Mouse (Mus musculus) 3134 (cell line): Measurements from ENCODE around the gene Arhgap17.

Source experiments
- DNase-seq: peaks from one replicate; pipeline ENCODE4 v3.0.0-alpha.2; 2011; ENCODE audit warnings: low spot score; ENCODE audit not compliant: insufficient read length; ENCODE audit errors: extremely low read depth

The Arhgap17 gene

GRCm38 (mm10) chr7:123289176-123289575, 80.5 kb downstream of the Arhgap17 start:
- DNase-seq, result no peak

- no peak for DNase-seq
Observed at GRCm38 (mm10) chr7:123287903-123288302, 81.8 kb downstream of the Arhgap17 start.

- DNase-seq, result no peak
Observed at GRCm38 (mm10) chr7:123285896-123286295, 83.8 kb downstream of the Arhgap17 start.

GRCm38 (mm10) chr7:123283826-123284225, 85.9 kb downstream of the Arhgap17 start:
- DNase-seq, result no peak

GRCm38 (mm10) chr7:123279797-123280196, 89.9 kb downstream of the Arhgap17 start:
- DNase-seq, result no peak

- DNase-seq, result no peak
Observed at GRCm38 (mm10) chr7:123276568-123276967, 93.1 kb downstream of the Arhgap17 start.

GRCm38 (mm10) chr7:123273056-123273455, 96.7 kb downstream of the Arhgap17 start:
- no peak for DNase-seq

- no peak for DNase-seq
Observed at GRCm38 (mm10) chr7:123258103-123258502, 111.6 kb downstream of the Arhgap17 start.

- no peak for DNase-seq
Observed at GRCm38 (mm10) chr7:123254196-123254970, 115.3 kb downstream of the Arhgap17 start.

- DNase-seq, result no peak
Observed at GRCm38 (mm10) chr7:123253396-123253795, 116.3 kb downstream of the Arhgap17 start.

GRCm38 (mm10) chr7:123251343-123251742, 118.4 kb downstream of the Arhgap17 start:
- no peak for DNase-seq

- DNase-seq, result no peak
Observed at GRCm38 (mm10) chr7:123248166-123248565, 121.5 kb downstream of the Arhgap17 start.

GRCm38 (mm10) chr7:123246504-123247084, 123.1 kb downstream of the Arhgap17 start:
- no peak for DNase-seq

- DNase-seq, result no peak
Observed at GRCm38 (mm10) chr7:123244833-123245232, 124.9 kb downstream of the Arhgap17 start.

GRCm38 (mm10) chr7:123242241-123242640, 127.5 kb downstream of the Arhgap17 start:
- no peak for DNase-seq

GRCm38 (mm10) chr7:123240064-123240463, 129.7 kb downstream of the Arhgap17 start:
- no peak for DNase-seq

- no peak for DNase-seq
Observed at GRCm38 (mm10) chr7:123238621-123239020, 131.1 kb downstream of the Arhgap17 start.

- DNase-seq, result no peak
Observed at GRCm38 (mm10) chr7:123235449-123235848, 134.3 kb downstream of the Arhgap17 start.
